Mouse (Mus musculus) megakaryocyte, embryonic 14.5 days (primary cell): ENCODE results near the gene Nploc4.

Source experiments
- FLI1 ChIP-seq: IDR thresholded peaks from 2 replicates; pipeline ENCODE4 v1.6.1; 2012; ENCODE audit warnings: low read length, inconsistent platforms, mixed read lengths
- GATA1 ChIP-seq: IDR thresholded peaks from 3 replicates; pipeline ENCODE4 v1.6.1; 2012; ENCODE audit warnings: mixed read lengths, low read length, inconsistent platforms, borderline replicate concordance

DNA sequence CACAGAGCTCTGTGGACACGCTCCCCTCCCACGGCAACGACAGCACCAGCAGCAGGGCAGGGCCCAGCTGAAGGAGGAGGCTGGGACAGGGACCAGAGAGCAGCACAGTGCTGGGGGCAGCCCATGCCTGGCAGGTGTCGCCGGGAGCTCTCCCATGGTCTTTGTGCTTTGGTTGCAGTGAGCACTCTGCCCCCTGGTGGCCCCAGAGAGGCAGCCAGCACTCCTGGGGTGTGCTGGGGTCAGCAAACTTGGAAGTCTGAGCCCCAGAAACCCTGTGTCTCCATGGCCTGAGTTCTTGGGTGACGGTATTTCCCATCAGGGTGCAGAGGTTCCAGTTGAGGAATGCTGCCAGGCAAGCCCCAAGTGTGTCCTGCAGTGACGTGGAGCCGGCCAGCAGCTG lies 67.9 kb downstream of the Nploc4 start:
- TF ChIP-seq GATA1 (no peak), FLI1 (no peak)
